Mouse (Mus musculus) heart, embryonic 10.5 days (tissue): ENCODE measurements at regions not wholly inside any gene's neighbourhood (a gene's known extent, or its start where the extent isn't known, plus 50 kb on each side); places are given as distances from the start of the nearest gene placed in this dataset.

Experiments used
- DNase-seq: peaks from one replicate; pipeline ENCODE4 v3.0.0-alpha.2; 2017; ENCODE audit warnings: low spot score
- H3K27ac ChIP-seq: fragments of 300-500 bp; sonication (generic); 2 replicates; pipeline ENCODE4 v1.5.1; 2016; ENCODE audit warnings: mild to moderate bottlenecking
- H3K27me3 ChIP-seq: fragments of 300-500 bp; sonication (generic); 2 replicates; pipeline ENCODE4 v1.6.1; 2016; ENCODE audit warnings: mild to moderate bottlenecking; ENCODE audit not compliant: poor library complexity, insufficient read depth, severe bottlenecking
- H3K36me3 ChIP-seq: fragments of 300-500 bp; sonication (generic); 2 replicates; pipeline ENCODE4 v1.6.1; 2016; ENCODE audit warnings: mild to moderate bottlenecking, moderate library complexity
- H3K4me1 ChIP-seq: fragments of 300-500 bp; sonication (generic); 2 replicates; pipeline ENCODE4 v1.6.1; 2016; ENCODE audit warnings: mild to moderate bottlenecking
- H3K4me3 ChIP-seq: fragments of 300-500 bp; sonication (generic); 2 replicates; pipeline ENCODE4 v1.5.1; 2016; ENCODE audit warnings: mild to moderate bottlenecking, moderate library complexity
- H3K9me3 ChIP-seq: fragments of 300-500 bp; sonication (generic); 2 replicates; pipeline ENCODE4 v1.6.1; 2016; ENCODE audit warnings: mild to moderate bottlenecking, moderate library complexity
- WGBS: fragments of 180-500 bp; shearing (Covaris S2); methylation state at CpG from one replicate; pipeline ENCODE4 v1.1.7; 2016; 5-methylcytosine and 5-hydroxymethylcytosine counted together

DNA sequence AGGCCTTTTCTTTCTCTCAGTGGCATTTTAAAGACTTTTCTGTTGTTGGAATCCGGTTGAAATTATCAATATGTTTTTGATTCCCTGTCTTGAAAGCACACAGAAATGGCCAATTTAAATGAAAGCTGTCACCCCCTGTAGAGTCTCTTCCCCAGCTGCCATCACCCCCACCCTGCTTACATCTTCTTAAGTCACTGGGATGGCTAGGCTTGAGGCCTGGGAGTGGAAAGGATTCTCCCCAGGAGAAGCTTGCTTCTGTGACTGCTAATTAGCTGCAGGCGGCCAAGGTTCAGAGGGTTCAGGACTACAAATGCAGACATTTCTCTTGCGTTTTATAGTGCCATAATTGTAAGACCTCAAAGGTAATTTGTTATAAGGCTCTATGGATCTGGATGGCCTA is 196.5 kb upstream of the Rasgrp1 start:
- H3K27me3 ChIP-seq: no peaks in the 10 kb centered on the region
- WGBS: 57% methylated on average over 3 of the region's 3 CpGs
- no peaks in the 10 kb centered on the region for H3K9me3 ChIP-seq
- H3K4me3 ChIP-seq: no peak overlapping the region
- no peak overlapping the region for H3K27ac ChIP-seq
- DNase-seq: no peak
- H3K36me3 ChIP-seq: no peaks in the 10 kb centered on the region
- H3K4me1 ChIP-seq: no peaks in the 10 kb centered on the region

DNA sequence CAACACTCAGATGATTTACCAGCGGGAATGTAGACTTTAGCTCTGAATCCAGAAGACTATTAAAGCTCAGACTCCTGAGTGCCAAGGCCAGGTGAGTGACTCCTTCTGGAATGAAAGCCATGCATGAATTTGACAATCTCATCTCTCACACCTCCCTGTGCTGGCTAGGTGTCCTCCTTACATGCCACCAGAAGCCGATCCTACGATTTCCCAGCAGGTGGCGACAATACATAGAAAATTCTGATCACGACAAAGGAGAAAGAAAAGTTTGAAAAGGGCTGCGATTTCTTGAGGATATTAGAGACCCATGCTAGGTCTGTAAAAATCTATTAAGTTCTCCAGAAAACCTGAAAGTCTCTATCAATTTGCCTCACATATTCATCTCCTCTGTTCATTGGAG is 198.7 kb upstream of the Rasgrp1 start:
- H3K4me1 ChIP-seq: no peaks in the 10 kb centered on the region
- H3K27me3 ChIP-seq: no peaks in the 10 kb centered on the region
- H3K4me3 ChIP-seq: no peak overlapping the region
- WGBS: 23% methylated on average over 6 of the region's 6 CpGs
- no peaks in the 10 kb centered on the region for H3K9me3 ChIP-seq
- H3K36me3 ChIP-seq: no peaks in the 10 kb centered on the region
- no peak overlapping the region for H3K27ac ChIP-seq
- no peak for DNase-seq

DNA sequence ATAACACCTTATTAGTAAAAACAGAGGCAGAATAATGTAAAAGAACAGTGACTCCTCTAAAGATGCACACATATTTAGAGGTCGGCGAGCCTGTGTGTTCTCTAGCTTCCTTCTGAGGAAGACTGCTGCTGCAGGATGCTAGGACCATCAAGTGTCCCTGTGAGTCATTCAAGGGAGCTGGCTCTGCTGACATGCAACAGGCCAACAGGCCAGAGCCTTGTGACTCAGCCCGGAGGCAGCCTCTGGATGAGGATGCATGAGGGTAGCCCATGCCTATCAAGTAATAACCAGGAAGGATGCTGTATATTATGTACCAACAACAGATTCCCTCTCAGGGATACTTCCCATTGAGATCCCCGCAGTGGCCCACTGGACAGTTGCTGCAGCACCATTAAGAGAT is 199.5 kb upstream of the Rasgrp1 start:
- Histone ChIP-seq H3K9me3 (no peaks in the 10 kb centered on the region), H3K4me3 (no peak overlapping the region), H3K36me3 (no peaks in the 10 kb centered on the region), H3K27ac (no peak overlapping the region), H3K4me1 (no peaks in the 10 kb centered on the region), H3K27me3 (no peaks in the 10 kb centered on the region)
- no peak for DNase-seq
- 56% methylated on average over 4 of the region's 4 CpGs for WGBS

DNA sequence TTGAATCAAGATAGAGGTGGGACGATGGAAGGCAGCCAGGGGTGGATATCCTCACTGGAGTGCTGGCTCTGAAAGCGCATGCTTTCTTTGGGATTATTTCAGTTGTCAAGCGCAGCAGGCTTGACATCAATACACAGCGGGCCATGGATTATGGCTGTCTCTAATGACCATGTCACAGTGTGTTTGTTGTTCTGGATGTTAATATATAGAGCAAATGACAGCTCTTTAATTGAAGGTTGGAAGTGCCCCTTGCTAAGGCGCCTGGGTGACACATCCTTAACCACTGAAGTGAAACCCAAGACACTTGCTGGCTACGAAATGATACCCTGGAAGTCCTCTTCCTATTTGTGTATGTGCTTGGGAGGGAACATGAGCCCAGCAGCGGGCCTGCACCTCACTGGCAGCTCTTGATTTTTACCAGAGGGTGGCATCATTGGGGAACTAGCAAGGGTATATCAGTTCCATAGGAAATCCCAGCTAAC is 200.5 kb upstream of the Rasgrp1 start:
- no peak overlapping the region for H3K27ac ChIP-seq
- H3K27me3 ChIP-seq: no peaks in the 10 kb centered on the region
- H3K4me3 ChIP-seq: no peak overlapping the region
- WGBS: 80% methylated on average over 7 of the region's 7 CpGs
- H3K4me1 ChIP-seq: no peaks in the 10 kb centered on the region
- DNase-seq: no peak
- no peaks in the 10 kb centered on the region for H3K36me3 ChIP-seq
- H3K9me3 ChIP-seq: no peaks in the 10 kb centered on the region

DNA sequence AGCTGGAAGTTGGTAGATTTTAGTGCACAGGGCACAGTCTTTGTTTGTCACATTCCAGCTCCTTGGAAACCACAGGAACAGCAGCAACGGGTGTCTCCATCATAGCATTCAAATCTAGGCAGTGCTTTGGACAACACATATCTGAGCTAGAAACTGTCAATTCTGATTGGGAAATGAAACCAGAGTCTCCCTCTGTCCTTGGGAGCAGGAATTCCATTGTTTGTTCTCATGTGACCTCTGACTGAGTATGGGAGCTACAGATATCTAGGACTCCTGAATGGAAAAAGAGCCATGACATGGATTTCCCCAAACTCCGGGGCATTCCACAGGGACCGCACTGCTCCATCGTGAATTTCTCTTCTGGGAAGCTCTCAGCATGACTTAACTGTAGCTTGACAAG is 205.5 kb upstream of the Rasgrp1 start:
- H3K4me1 ChIP-seq: no peaks in the 10 kb centered on the region
- WGBS: 62% methylated on average over 4 of the region's 4 CpGs
- no peaks in the 10 kb centered on the region for H3K9me3 ChIP-seq

DNA sequence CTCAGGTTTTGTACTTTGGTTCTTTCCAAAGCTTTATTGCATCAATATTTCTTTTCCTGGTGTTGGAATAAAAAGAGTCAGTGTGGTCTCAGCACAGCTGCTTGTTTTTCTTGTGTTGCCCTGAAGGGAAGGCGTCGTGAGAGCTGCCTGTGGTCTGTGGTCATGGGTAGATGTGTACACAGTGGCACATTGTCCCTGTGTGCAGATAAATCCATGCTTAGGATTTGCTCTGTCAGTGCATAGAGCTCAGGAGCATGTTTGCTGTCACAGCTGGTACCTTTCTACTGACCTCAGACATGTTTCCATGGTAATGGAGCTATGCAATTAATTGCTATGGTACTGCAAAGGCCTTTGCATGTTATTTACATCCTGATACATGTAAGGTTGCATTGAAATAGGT is 213.5 kb upstream of the Rasgrp1 start:
- Histone ChIP-seq H3K27ac (no peak overlapping the region), H3K36me3 (no peaks in the 10 kb centered on the region), H3K9me3 (no peaks in the 10 kb centered on the region), H3K27me3 (no peaks in the 10 kb centered on the region), H3K4me3 (no peak overlapping the region), H3K4me1 (no peaks in the 10 kb centered on the region)
- no peak for DNase-seq
- WGBS: 61% methylated on average over 2 of the region's 2 CpGs

More for the DNA sequence above, 205.5 kb upstream of the Rasgrp1 start:
- H3K27me3 ChIP-seq: no peaks in the 10 kb centered on the region
- no peaks in the 10 kb centered on the region for H3K36me3 ChIP-seq
- H3K4me3 ChIP-seq: no peak overlapping the region
- no peak for DNase-seq
- 0 out of 2 replicates have a peak overlapping the region, but pooled peaks have one; percentile 42 for H3K27ac ChIP-seq

DNA sequence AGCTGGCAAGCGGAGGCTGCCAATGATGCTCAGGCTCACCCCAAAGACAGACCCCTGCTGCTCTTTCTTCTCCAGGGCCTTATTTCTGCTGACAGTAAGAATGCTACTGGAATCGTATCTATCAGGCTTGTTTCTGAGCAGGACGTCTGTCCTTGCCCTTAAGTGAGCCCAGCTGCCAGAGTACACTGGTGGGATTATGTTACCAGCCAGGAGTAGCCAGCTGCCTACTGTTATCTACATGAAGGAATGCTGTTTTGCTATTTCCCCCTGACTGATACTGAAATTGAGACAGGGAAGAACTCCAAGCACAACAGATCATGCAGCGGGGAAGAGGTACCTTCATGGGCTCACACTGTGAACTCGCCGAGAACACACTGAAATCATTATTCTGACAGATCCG is 228.2 kb upstream of the Rasgrp1 start:
- H3K27me3 ChIP-seq: no peaks in the 10 kb centered on the region
- no peaks in the 10 kb centered on the region for H3K9me3 ChIP-seq
- DNase-seq: peak; percentile 80
- H3K4me3 ChIP-seq: no peak overlapping the region
- no peaks in the 10 kb centered on the region for H3K36me3 ChIP-seq
- peak overlapping the region; percentile 77 for H3K27ac ChIP-seq
- WGBS: 37% methylated on average over 7 of the region's 7 CpGs
- peaks cover 13% of the 10 kb centered on the region for H3K4me1 ChIP-seq

DNA sequence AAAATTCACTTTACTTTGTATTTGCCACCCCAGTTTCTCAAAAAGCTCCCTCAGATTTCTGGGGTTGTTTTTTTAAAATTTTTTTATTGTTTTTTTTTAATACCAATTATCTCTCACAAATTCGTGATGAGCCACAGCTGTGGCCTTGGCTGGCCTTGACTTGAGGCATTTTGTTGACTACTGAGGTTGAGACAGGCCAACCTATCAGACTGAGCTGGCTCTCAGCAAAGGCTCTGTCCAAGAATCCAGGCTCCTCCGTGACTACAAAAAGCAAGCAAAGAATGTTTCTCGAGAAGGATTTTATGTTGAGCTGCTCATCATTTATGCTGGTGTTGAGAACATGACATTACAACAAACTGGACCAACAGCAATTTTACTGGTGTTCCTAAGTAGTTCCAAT is 244.6 kb upstream of the Rasgrp1 start:
- Histone ChIP-seq H3K4me1 (0 out of 2 replicates have a peak, but pooled peaks cover 8% of the 10 kb centered on the region), H3K27ac (no peak overlapping the region), H3K36me3 (no peaks in the 10 kb centered on the region), H3K4me3 (no peak overlapping the region), H3K9me3 (no peaks in the 10 kb centered on the region), H3K27me3 (no peaks in the 10 kb centered on the region)
- no peak for DNase-seq
- WGBS: 73% methylated on average over 3 of the region's 3 CpGs

DNA sequence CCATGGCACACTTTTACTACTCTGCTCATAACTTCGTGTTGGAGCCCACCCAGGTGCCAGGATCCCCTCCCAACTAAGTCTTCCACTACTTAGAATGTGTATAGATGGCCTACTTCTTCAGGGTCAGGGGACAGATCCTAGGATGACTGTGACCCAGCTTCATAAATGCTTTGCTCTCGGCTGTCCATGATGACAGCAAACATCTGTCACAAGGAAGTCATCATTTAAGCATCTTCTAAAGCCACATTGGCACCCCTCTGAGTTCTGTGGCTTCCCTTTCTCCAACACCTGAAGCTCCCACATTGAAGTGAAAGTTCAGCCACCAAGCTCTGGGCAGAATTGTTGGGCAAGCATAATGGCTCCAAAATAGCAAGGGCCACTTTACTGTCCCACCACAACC is 252.2 kb upstream of the Rasgrp1 start:
- H3K4me1 ChIP-seq: 0 out of 2 replicates have a peak, but pooled peaks cover 15% of the 10 kb centered on the region
- H3K4me3 ChIP-seq: no peak overlapping the region
- H3K9me3 ChIP-seq: no peaks in the 10 kb centered on the region
- no peak overlapping the region for H3K27ac ChIP-seq
- no peaks in the 10 kb centered on the region for H3K36me3 ChIP-seq
- no peaks in the 10 kb centered on the region for H3K27me3 ChIP-seq
- 69% methylated on average over 2 of the region's 2 CpGs for WGBS
- no peak for DNase-seq

DNA sequence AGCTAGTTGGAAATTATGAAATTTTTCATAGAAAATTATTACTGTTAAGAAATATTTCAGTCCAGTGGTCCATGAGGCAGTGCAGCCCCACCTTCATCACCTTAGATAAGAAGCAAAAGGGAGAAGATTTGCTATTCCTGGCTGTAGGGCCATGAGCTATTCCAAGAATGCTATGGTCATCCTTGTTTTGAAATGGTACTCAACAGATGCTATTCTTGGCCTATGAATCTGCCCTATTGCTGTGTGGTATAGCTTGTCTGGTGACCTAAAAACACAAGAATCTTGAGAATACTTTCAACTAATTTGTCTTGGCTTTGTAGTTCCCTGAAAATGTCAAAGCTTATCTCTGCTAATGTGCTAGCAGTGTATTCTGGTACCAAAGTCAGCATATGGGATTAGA is 254.8 kb upstream of the Rasgrp1 start:
- Histone ChIP-seq H3K9me3 (no peaks in the 10 kb centered on the region), H3K27ac (no peak overlapping the region; the same call in 1 of the 2 replicates), H3K4me1 (0 out of 2 replicates have a peak, but pooled peaks cover 7% of the 10 kb centered on the region), H3K4me3 (no peak overlapping the region), H3K27me3 (no peaks in the 10 kb centered on the region), H3K36me3 (no peaks in the 10 kb centered on the region)
- no peak for DNase-seq

DNA sequence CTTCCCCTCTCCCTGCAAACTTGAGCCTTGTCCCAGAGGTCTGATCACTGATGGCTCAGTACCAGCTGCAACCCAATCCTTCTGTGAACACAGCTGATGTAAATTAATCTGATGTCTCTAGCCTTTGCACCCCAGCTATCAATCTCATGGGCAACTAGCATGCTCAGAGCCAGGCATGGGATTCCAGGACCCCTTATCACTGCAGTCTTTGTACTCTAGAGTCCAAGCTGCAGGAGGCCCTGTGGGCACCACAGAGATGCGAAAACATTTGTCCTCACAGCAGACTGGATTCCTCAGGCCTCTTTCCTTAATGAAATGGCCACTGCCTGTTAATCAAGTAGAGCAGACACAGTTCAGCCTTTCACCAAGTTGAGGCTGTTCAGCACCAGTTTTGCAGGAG is 272.0 kb upstream of the Rasgrp1 start:
- no peak for DNase-seq
- Histone ChIP-seq H3K36me3 (no peaks in the 10 kb centered on the region), H3K9me3 (no peaks in the 10 kb centered on the region), H3K27ac (no peak overlapping the region), H3K27me3 (no peaks in the 10 kb centered on the region), H3K4me3 (no peak overlapping the region), H3K4me1 (peaks cover 6% of the 10 kb centered on the region)
- 33% methylated on average over 1 of the region's 1 CpGs for WGBS

DNA sequence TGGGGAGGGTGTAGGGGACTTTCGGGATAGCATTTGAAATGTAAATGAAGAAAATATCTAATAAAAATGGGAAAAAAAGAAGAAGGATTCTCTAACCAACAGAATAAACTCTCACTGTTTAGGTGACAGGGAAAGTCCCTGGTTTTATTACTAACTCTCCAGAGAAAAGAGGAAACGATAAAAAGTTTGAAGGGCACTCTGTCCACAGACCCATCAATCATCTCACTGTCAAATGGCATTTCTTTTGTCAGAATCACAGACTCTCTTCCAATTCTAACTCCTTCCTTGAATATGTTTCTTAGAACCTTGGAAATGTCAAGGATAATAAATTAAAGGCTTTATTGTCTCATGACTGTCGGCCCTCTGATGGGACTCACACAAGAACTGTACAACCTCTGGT is 275.3 kb upstream of the Rasgrp1 start:
- Histone ChIP-seq H3K9me3 (no peaks in the 10 kb centered on the region), H3K27ac (no peak overlapping the region), H3K36me3 (no peaks in the 10 kb centered on the region), H3K4me3 (no peak overlapping the region), H3K4me1 (peaks cover 6% of the 10 kb centered on the region), H3K27me3 (no peaks in the 10 kb centered on the region)
- no peak for DNase-seq
- WGBS: 85% methylated on average over 3 of the region's 3 CpGs

DNA sequence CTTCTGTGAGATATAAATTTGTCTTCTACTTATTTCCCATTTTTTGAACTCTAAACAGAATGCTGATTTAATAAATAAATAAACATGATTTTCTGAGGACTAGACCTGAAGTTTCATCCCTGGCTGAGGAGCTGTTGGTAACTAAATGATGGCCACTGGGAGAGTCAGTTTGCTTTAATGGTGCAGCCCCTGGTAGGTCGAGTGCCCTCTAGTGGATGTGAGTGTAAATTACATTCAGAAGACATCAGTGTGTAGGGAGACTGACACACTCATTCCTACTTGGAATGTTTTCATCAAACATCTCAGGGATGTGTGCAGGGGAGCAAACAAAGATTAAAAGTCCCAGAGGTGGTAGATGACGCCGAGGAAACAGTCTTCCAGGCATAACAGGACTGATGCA is 281.2 kb upstream of the Rasgrp1 start:
- DNase-seq: no peak
- Histone ChIP-seq H3K27ac (no peak overlapping the region), H3K27me3 (no peaks in the 10 kb centered on the region), H3K4me1 (no peaks in the 10 kb centered on the region), H3K36me3 (no peaks in the 10 kb centered on the region), H3K9me3 (no peaks in the 10 kb centered on the region), H3K4me3 (no peak overlapping the region)
- WGBS: 43% methylated on average over 3 of the region's 3 CpGs

DNA sequence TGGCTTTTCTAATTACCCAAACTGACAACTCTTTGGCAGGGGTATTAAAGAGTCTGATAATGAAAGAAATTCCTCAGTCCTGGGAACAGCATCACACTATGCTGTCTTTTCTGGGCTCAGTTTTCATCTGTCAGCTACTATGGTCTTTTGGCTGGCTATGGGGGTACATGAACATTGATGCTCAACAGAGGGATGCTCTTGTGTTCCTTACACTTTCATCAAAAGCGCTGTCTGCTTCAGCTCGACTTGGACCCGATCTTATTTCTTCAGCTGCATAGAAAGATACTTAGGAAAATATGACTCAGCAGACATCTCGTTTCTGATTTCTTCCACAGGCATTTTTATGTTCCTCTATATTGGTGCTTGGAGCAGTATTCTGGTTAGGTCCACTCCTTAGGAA is 292.1 kb upstream of the Rasgrp1 start:
- 75% methylated on average over 4 of the region's 4 CpGs for WGBS
- Histone ChIP-seq H3K36me3 (no peaks in the 10 kb centered on the region), H3K4me1 (no peaks in the 10 kb centered on the region), H3K27ac (no peak overlapping the region), H3K27me3 (no peaks in the 10 kb centered on the region), H3K4me3 (no peak overlapping the region), H3K9me3 (no peaks in the 10 kb centered on the region)
- no peak for DNase-seq
